Comparison of ENCODE assay signal across 12 mouse cellular contexts in the genomic region with DNA sequence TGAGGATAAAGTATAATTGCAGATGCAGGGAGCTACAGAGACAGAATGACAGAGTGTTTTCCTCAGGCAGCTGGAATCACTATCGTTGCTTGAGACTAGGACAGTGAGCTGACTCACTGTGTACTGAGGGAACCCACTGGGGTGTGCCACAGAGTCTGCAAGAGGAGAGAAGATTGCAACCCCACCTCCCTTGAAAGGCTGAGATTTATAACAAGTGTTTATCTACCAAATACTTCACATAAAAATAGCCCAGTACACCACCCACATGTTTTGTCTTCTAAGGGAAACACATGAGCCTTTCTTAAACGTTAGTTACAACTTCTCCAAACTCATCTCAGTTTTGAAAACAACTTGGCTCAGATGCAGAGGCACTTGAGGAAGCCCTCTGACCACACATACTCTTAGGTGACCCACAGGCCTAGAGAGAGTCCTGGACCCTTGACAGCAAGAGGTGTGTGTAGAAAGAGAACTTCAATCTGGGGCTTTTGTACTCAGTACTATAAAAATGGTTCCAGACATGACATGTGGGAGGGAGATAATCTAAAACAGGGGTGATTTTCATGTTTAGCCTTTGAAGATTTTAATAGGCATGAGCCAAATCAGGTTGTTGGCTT. TPM values are rescaled to one million over a fixed set of nuclear protein-coding genes. Genes with fewer than 3 reads are reported as not detected.
A peak's percentile ranks its signal among the peaks of the same experiment; 100 is the strongest.
DNase-seq lines count a peak whose midpoint lies in the region; ATAC-seq and TF ChIP-seq lines count a peak whose summit lies in the region.
"Had no signal": no experiment of that assay in that cellular context is flagged by ENCODE, and none has a peak within 500 bp of the region (broad histone marks: within the 10 kb centered on the region; RNA-seq: fewer than 3 reads in every experiment).

No protein-coding gene starts in this region.

- no peak overlapping the region for H3K9ac ChIP-seq in lung, embryonic 15.5 days
- H3K9ac ChIP-seq in midbrain, embryonic 11.5 days (ENCODE audit: low read length): no peak overlapping the region
- H3K9ac ChIP-seq: forebrain, postnatal 0 days; hindbrain, embryonic 12.5 days; liver, embryonic 14.5 days had no signal

- H3K4me1 ChIP-seq in lung, embryonic 15.5 days: peaks cover 3% of the 10 kb centered on the region; the same call in 1 of the 2 replicates
- H3K4me1 ChIP-seq in midbrain, embryonic 11.5 days (ENCODE audit: control insufficient read depth, insufficient read depth, low read length): no peaks in the 10 kb centered on the region
- H3K4me1 ChIP-seq: hindbrain, embryonic 12.5 days had no signal

- DNase-seq in heart, adult 9 months (ENCODE audit: low spot score in 2 of 2): peak; percentile 31 to 43
- no peak for DNase-seq in heart, postnatal 36 days
- no peak for DNase-seq in Patski (ENCODE audit: low read depth, low spot score)
- peak; percentile 50 for DNase-seq in fibroblast of lung, adult 2 months (ENCODE audit: low read depth)
- no peak for DNase-seq in midbrain, embryonic 11.5 days (ENCODE audit: low spot score, missing footprints)
- DNase-seq in cerebellum, postnatal 14 days: no peak
- DNase-seq: forebrain, postnatal 0 days had no signal

- H3K27me3 ChIP-seq in Patski: no peaks in the 10 kb centered on the region
- H3K27me3 ChIP-seq in lung, embryonic 15.5 days: no peaks in the 10 kb centered on the region
- no peaks in the 10 kb centered on the region for H3K27me3 ChIP-seq in midbrain, embryonic 11.5 days (ENCODE audit: control insufficient read depth, insufficient read depth, low read length)
- H3K27me3 ChIP-seq: CH12.LX; hindbrain, embryonic 12.5 days had no signal

- no peak for TF ChIP-seq CTCF in Patski (IDR thresholded peaks at IDR 0.05)

- H3K9me3 ChIP-seq in lung, embryonic 15.5 days: no peaks in the 10 kb centered on the region
- H3K9me3 ChIP-seq in midbrain, embryonic 11.5 days (ENCODE audit: control insufficient read depth, low read length): no peaks in the 10 kb centered on the region
- H3K9me3 ChIP-seq: hindbrain, embryonic 12.5 days had no signal

- peak overlapping the region; percentile 58 for H3K27ac ChIP-seq in lung, embryonic 15.5 days
- no peak overlapping the region for H3K27ac ChIP-seq in midbrain, embryonic 11.5 days (ENCODE audit: low read depth, low read length)
- H3K27ac ChIP-seq: hindbrain, embryonic 12.5 days; layer of hippocampus, adult 2 months; liver, embryonic 14.5 days had no signal

- H3K4me2 ChIP-seq in lung, embryonic 15.5 days: no peak overlapping the region
- no peak overlapping the region for H3K4me2 ChIP-seq in midbrain, embryonic 11.5 days
- H3K4me2 ChIP-seq: hindbrain, embryonic 12.5 days had no signal

- intact Hi-C loops in heart, postnatal 36 days (cut with DNase I): no loop called here

- no peaks in the 10 kb centered on the region for H3K36me3 ChIP-seq in lung, embryonic 15.5 days
- H3K36me3 ChIP-seq in midbrain, embryonic 11.5 days (ENCODE audit: control insufficient read depth, insufficient read depth, low read length): no peaks in the 10 kb centered on the region
- H3K36me3 ChIP-seq: hindbrain, embryonic 12.5 days had no signal

- WGBS in lung, embryonic 15.5 days: 6% methylated on average over 2 of the region's 2 CpGs
- WGBS in midbrain, embryonic 11.5 days: 68% methylated on average over 2 of the region's 2 CpGs

- POLR2A ChIA-PET in Patski (lab: Charles Lee): no interaction called here

- in situ Hi-C loops in Patski (cut with MboI; ENCODE audit: low pct_unique_long_range_greater_than_20kb): no loop called here

- H3K4me3 ChIP-seq in lung, embryonic 15.5 days: no peak overlapping the region
- H3K4me3 ChIP-seq in midbrain, embryonic 11.5 days (ENCODE audit: low read depth, low read length): no peak overlapping the region
- H3K4me3 ChIP-seq: hindbrain, embryonic 12.5 days; layer of hippocampus, adult 2 months had no signal

- CTCF ChIA-PET in Patski (lab: Charles Lee): interaction anchor here (0.7 to 2.1 kb wide), 2 partner anchors 22 to 139 kb away, joined by 3 to 8 read pairs; no protein-coding TSS in a partner anchor

- peak; percentile 88 for ATAC-seq in Patski
- peak; percentile 90 for ATAC-seq in lung, embryonic 15.5 days (ENCODE audit: borderline replicate concordance, extremely low read depth, low FRiP score, low TSS enrichment)
- ATAC-seq in midbrain, embryonic 11.5 days (ENCODE audit: low FRiP score): no peak
- ATAC-seq: forebrain, postnatal 0 days had no signal

RNA-seq across cellular contexts. Expression of a gene that starts 46.4 kb away (rescaled TPM):
- 1 to 10 TPM; 7.1 to 7.9 TPM for total RNA-seq in heart, postnatal 36 days (2021)
- 0.09 TPM for polyA plus RNA-seq in Patski (2021)
- 47.7 and 48.2 TPM in 2 replicates for polyA plus RNA-seq in lung, embryonic 15.5 days (2015; fragmentation: Nextera tagmentation; extraction: Ambion mirVana)
- 0.54 and 0.74 TPM in 2 replicates for polyA plus RNA-seq in midbrain, embryonic 11.5 days (2014; fragmentation: Nextera tagmentation; extraction: Ambion mirVana)
- total RNA-seq: CH12.LX had no signal

Comparison
In these comparisons a context has a peak if more than half of its experiments do, and no peak if none do; other contexts are left out.
1. DNase-seq: peak in heart, adult 9 months (2 of 2) and fibroblast of lung, adult 2 months (single experiment); none in heart, postnatal 36 days (0 of 2), Patski (single experiment), midbrain, embryonic 11.5 days (single experiment) and cerebellum, postnatal 14 days (0 of 2).
2. RNA of a gene that starts 46.4 kb away (polyA plus RNA-seq): 47.7 to 48.2 TPM in lung, embryonic 15.5 days; 0.54 to 0.74 TPM in midbrain, embryonic 11.5 days and 0.09 TPM in Patski (single experiment); every median in the first group is over 10 times any median in the second.